Mouse (Mus musculus): Measurements from ENCODE around the gene Fbxo46.
"Not testable (repeated sequence)": the region's sequence is repeated elsewhere in the genome, so short reads cannot be mapped to it uniquely, and the experiment has no call there.

The Fbxo46 gene

GRCm38 (mm10) chr7:19136673-19137334, 17.1 kb downstream of the Fbxo46 start:
- no peak for DNase-seq (ENCODE audit: low spot score)

- no peak for DNase-seq (ENCODE audit: low spot score)
These were observed 17.7 kb downstream of the Fbxo46 start for GRCm38 (mm10) chr7:19137380-19137779.

- no peak for DNase-seq (ENCODE audit: low spot score)
These were observed 27.1 kb downstream of the Fbxo46 start for GRCm38 (mm10) chr7:19146793-19147192.

GRCm38 (mm10) chr7:19147497-19148045, 27.9 kb downstream of the Fbxo46 start:
- no peak for DNase-seq (ENCODE audit: low spot score)

GRCm38 (mm10) chr7:19148180-19148874, 28.7 kb downstream of the Fbxo46 start:
- DNase-seq (ENCODE audit: low spot score): no peak

- DNase-seq (ENCODE audit: low spot score): peak; percentile 98
These were observed 29.3 kb downstream of the Fbxo46 start, which contains the start of gene Qpctl for GRCm38 (mm10) chr7:19148875-19149541. Gene Qpctl, minus strand, starts transcription at chr7:19149291.

GRCm38 (mm10) chr7:19149626-19150025, 30.0 kb downstream of the Fbxo46 start, which contains the start of gene Snrpd2:
Gene Snrpd2, plus strand, starts transcription at chr7:19149722.
- DNase-seq (ENCODE audit: low spot score): peak; percentile 92

- not testable (repeated sequence) for DNase-seq (ENCODE audit: low spot score)
These were observed 31.5 kb downstream of the Fbxo46 start for GRCm38 (mm10) chr7:19151121-19151520.

GRCm38 (mm10) chr7:19154796-19155195, 35.1 kb downstream of the Fbxo46 start:
- DNase-seq (ENCODE audit: low spot score): no peak

GRCm38 (mm10) chr7:19155825-19156475, 36.3 kb downstream of the Fbxo46 start:
- no peak for DNase-seq (ENCODE audit: low spot score)

GRCm38 (mm10) chr7:19157160-19157800, 37.6 kb downstream of the Fbxo46 start:
- peak; percentile 90 for DNase-seq (ENCODE audit: low spot score)

GRCm38 (mm10) chr7:19158601-19159000, 38.9 kb downstream of the Fbxo46 start:
- no peak for DNase-seq (ENCODE audit: low spot score)

- DNase-seq (ENCODE audit: low spot score): no peak
These were observed 39.8 kb downstream of the Fbxo46 start for GRCm38 (mm10) chr7:19159411-19159810.

GRCm38 (mm10) chr7:19160115-19160514, 40.5 kb downstream of the Fbxo46 start:
- no peak for DNase-seq (ENCODE audit: low spot score)

GRCm38 (mm10) chr7:19162928-19163327, 43.3 kb downstream of the Fbxo46 start:
- DNase-seq (ENCODE audit: low spot score): no peak

GRCm38 (mm10) chr7:19163752-19164151, 44.1 kb downstream of the Fbxo46 start:
- DNase-seq (ENCODE audit: low spot score): no peak

- no peak for DNase-seq (ENCODE audit: low spot score)
These were observed 44.5 kb downstream of the Fbxo46 start for GRCm38 (mm10) chr7:19164189-19164588.

GRCm38 (mm10) chr7:19164978-19165377, 45.3 kb downstream of the Fbxo46 start:
- no peak for DNase-seq (ENCODE audit: low spot score)

- no peak for DNase-seq (ENCODE audit: low spot score)
These were observed 46.2 kb downstream of the Fbxo46 start, which contains the start of gene Gipr for GRCm38 (mm10) chr7:19165656-19166423. Gene Gipr, minus strand, starts transcription at chr7:19166127.

GRCm38 (mm10) chr7:19166990-19167389, 47.3 kb downstream of the Fbxo46 start:
- DNase-seq (ENCODE audit: low spot score): no peak

- no peak for DNase-seq (ENCODE audit: low spot score)
These were observed 49.8 kb downstream of the Fbxo46 start for GRCm38 (mm10) chr7:19169506-19169905.

Measured in left cerebral cortex, adult 11 months (tissue).